Mouse (Mus musculus) liver, embryonic 12.5 days (tissue): ENCODE results near the gene Rpl3. TPM values are rescaled to one million over a fixed set of nuclear protein-coding genes. Genes with fewer than 3 reads are reported as not detected.

Source experiments
- microRNA-seq: library from miRNA; unstranded; fragments of <30 nt; microRNA quantifications from one replicate; pipeline ENCODE4, GENCODE M21; 2017
- polyA plus RNA-seq: library from polyadenylated mRNA; unstranded; fragments of >200 nt; fragmentation: Nextera tagmentation; extraction: Ambion mirVana; gene quantifications from 2 replicates; pipeline ENCODE4 v1.2.1, GENCODE M21; 2016

The Rpl3 gene
- polyA plus RNA-seq, 1 experiment from 2014 or later = 924 TPM

Small RNA genes lying within 50 kb of the gene (microRNA-seq; reads per million reads assigned to microRNA genes)
- gene Snord43 = 127 reads per million, percentile 49 among the genes with 10 or more reads in this experiment

Other genes with a start within 250 kb of the Rpl3 start
- 54.7 and 57.4 TPM in 2 replicates for gene Apobec3, start 200.2 kb downstream of the Rpl3 start, polyA plus RNA-seq
- gene Cbx7, start 120.7 kb downstream of the Rpl3 start, polyA plus RNA-seq = 1.8 and 2.0 TPM in 2 replicates
- gene Pdgfb, start 76.9 kb downstream of the Rpl3 start, polyA plus RNA-seq = 1.6 and 2.2 TPM in 2 replicates
- 20.4 and 21.9 TPM in 2 replicates for gene Syngr1, start 534 bp downstream of the Rpl3 start, polyA plus RNA-seq
- gene Tab1, start 41.3 kb upstream of the Rpl3 start, polyA plus RNA-seq = 18.5 and 18.9 TPM in 2 replicates
- 0.96 and 1.2 TPM in 2 replicates for gene Mgat3, start 81.9 kb upstream of the Rpl3 start, polyA plus RNA-seq
- 29.1 and 30.1 TPM in 2 replicates for gene Mief1, start 142.2 kb upstream of the Rpl3 start, polyA plus RNA-seq
- gene AC140267.1, start 144.0 kb upstream of the Rpl3 start, polyA plus RNA-seq = not detected in 2 replicates
- 141 and 145 TPM in 2 replicates for gene Atf4, start 163.3 kb upstream of the Rpl3 start, polyA plus RNA-seq
- gene Rps19bp1, start 172.4 kb upstream of the Rpl3 start, polyA plus RNA-seq = 46.8 and 47.0 TPM in 2 replicates
- gene Cacna1i, start 195.4 kb upstream of the Rpl3 start, polyA plus RNA-seq = 0.02 and 0.37 TPM in 2 replicates